Mouse (Mus musculus) liver, embryonic 16.5 days (tissue): Measurements from ENCODE around the gene Med10. TPM values are rescaled to one million over a fixed set of nuclear protein-coding genes. Genes with fewer than 3 reads are reported as not detected.

Source experiments
- ATAC-seq: fragments of 200-750 bp; cut with Nextera tagmentation; 2 replicates; pipeline ENCODE4 v1.8.0; 2017; ENCODE audit warnings: low read depth, mild to moderate bottlenecking, moderate number of reproducible peaks, moderate library complexity
- H3K27ac ChIP-seq: fragments of 300-500 bp; sonication (generic); 2 replicates; pipeline ENCODE4 v1.5.1; 2014; ENCODE audit warnings: mild to moderate bottlenecking, low read length
- H3K27me3 ChIP-seq: fragments of 300-500 bp; sonication (generic); 2 replicates; pipeline ENCODE4 v1.6.1; 2014; ENCODE audit warnings: low read depth, low read length, mixed read lengths; ENCODE audit not compliant: control insufficient read depth, insufficient read depth
- H3K36me3 ChIP-seq: fragments of 300-500 bp; sonication (generic); 2 replicates; pipeline ENCODE4 v1.6.1; 2014; ENCODE audit warnings: mild to moderate bottlenecking; ENCODE audit not compliant: control insufficient read depth, insufficient read depth
- H3K4me1 ChIP-seq: fragments of 300-500 bp; sonication (generic); 2 replicates; pipeline ENCODE4 v1.6.1; 2014; ENCODE audit warnings: low read depth, low read length, mixed read lengths; ENCODE audit not compliant: control insufficient read depth
- H3K4me2 ChIP-seq: fragments of 300-500 bp; sonication (generic); 2 replicates; pipeline ENCODE4 v1.6.1; 2014; ENCODE audit warnings: low read depth, low read length, mixed read lengths
- H3K4me3 ChIP-seq: fragments of 300-500 bp; sonication (generic); 2 replicates; pipeline ENCODE4 v1.5.1; 2014; ENCODE audit warnings: low read depth, mild to moderate bottlenecking, low read length
- H3K9ac ChIP-seq: fragments of 300-500 bp; sonication (generic); 2 replicates; pipeline ENCODE4 v1.6.1; 2014; ENCODE audit warnings: low read depth, low read length
- H3K9me3 ChIP-seq: fragments of 300-500 bp; sonication (generic); replicated peaks from 2 replicates; pipeline ENCODE4 v1.6.1; 2016; ENCODE audit warnings: low read length; ENCODE audit not compliant: control insufficient read depth
- WGBS: fragments of 180-500 bp; shearing (Covaris S2); extraction: QIAGEN DNeasy Blood & Tissue Kit; methylation state at CpG from one replicate; pipeline ENCODE4 v1.1.7; 2014; ENCODE audit not compliant: insufficient replicate concordance; 5-methylcytosine and 5-hydroxymethylcytosine counted together
- polyA plus RNA-seq: library from polyadenylated mRNA; unstranded; fragments of >200 nt; fragmentation: Nextera tagmentation; extraction: Ambion mirVana; gene quantifications from 2 replicates; pipeline ENCODE4 v1.2.1, GENCODE M21; 2015

Med10 gene
- polyA plus RNA-seq, 1 experiment from 2014 or later = 35.5 TPM

GRCm38 (mm10) chr13:69788704-69789103 lies 13.5 kb upstream of the Med10 start:
- WGBS = 19% methylated on average over 5 of the region's 5 CpGs
- Histone ChIP-seq H3K4me2 (no peak overlapping the region), H3K4me3 (no peak overlapping the region), H3K27ac (no peak overlapping the region), H3K9me3 (no peaks in the 10 kb centered on the region), H3K4me1 (no peaks in the 10 kb centered on the region), H3K36me3 (no peaks in the 10 kb centered on the region), H3K9ac (no peak overlapping the region), H3K27me3 (no peaks in the 10 kb centered on the region)
- no peak for ATAC-seq

- Histone ChIP-seq H3K4me1 (no peaks in the 10 kb centered on the region), H3K36me3 (no peaks in the 10 kb centered on the region)
- ATAC-seq = no peak
These were observed 10.4 kb upstream of the Med10 start for GRCm38 (mm10) chr13:69791814-69792213.

GRCm38 (mm10) chr13:69792541-69793009 lies 9.6 kb upstream of the Med10 start:
- Histone ChIP-seq H3K36me3 (no peaks in the 10 kb centered on the region), H3K27me3 (no peaks in the 10 kb centered on the region), H3K9ac (no peak overlapping the region), H3K27ac (no peak overlapping the region), H3K9me3 (no peaks in the 10 kb centered on the region), H3K4me2 (no peak overlapping the region), H3K4me1 (no peaks in the 10 kb centered on the region), H3K4me3 (no peak overlapping the region)
- WGBS = 59% methylated on average over 12 of the region's 12 CpGs
- no peak for ATAC-seq

More at GRCm38 (mm10) chr13:69791814-69792213, 10.4 kb upstream of the Med10 start:
- no peak overlapping the region for H3K4me2 ChIP-seq
- H3K4me3 ChIP-seq = no peak overlapping the region
- 79% methylated on average over 1 of the region's 1 CpGs for WGBS
- H3K9me3 ChIP-seq = no peaks in the 10 kb centered on the region
- no peak overlapping the region for H3K9ac ChIP-seq
- no peak overlapping the region for H3K27ac ChIP-seq
- H3K27me3 ChIP-seq = no peaks in the 10 kb centered on the region

GRCm38 (mm10) chr13:69794808-69795207 lies 7.4 kb upstream of the Med10 start:
- Histone ChIP-seq H3K27me3 (no peaks in the 10 kb centered on the region), H3K9ac (no peak overlapping the region), H3K4me1 (no peaks in the 10 kb centered on the region), H3K36me3 (no peaks in the 10 kb centered on the region), H3K27ac (no peak overlapping the region), H3K4me3 (no peak overlapping the region), H3K4me2 (no peak overlapping the region), H3K9me3 (no peaks in the 10 kb centered on the region)
- WGBS = 42% methylated on average over 7 of the region's 7 CpGs
- ATAC-seq = no peak

GRCm38 (mm10) chr13:69809681-69810611 lies 7.8 kb downstream of the Med10 start:
- Histone ChIP-seq H3K27me3 (no peaks in the 10 kb centered on the region), H3K27ac (no peak overlapping the region; the same call in 1 of the 2 replicates), H3K9me3 (no peaks in the 10 kb centered on the region), H3K4me3 (peak overlapping the region; percentile 94), H3K36me3 (peaks cover 22% of the 10 kb centered on the region), H3K4me2 (peak overlapping the region; percentile 77), H3K4me1 (peaks cover 12% of the 10 kb centered on the region), H3K9ac (peak overlapping the region; percentile 89)
- peak; percentile 89 for ATAC-seq
- WGBS = under 1% methylated on average over 55 of the region's 55 CpGs

- Histone ChIP-seq H3K4me2 (peak overlapping the region; percentile 77), H3K36me3 (peaks cover 29% of the 10 kb centered on the region), H3K27me3 (no peaks in the 10 kb centered on the region), H3K27ac (no peak overlapping the region), H3K4me3 (peak overlapping the region; percentile 94), H3K4me1 (peaks cover 12% of the 10 kb centered on the region), H3K9ac (peak overlapping the region; percentile 89), H3K9me3 (no peaks in the 10 kb centered on the region)
- 67% methylated on average over 14 of the region's 14 CpGs for WGBS
- no peak for ATAC-seq
These were observed 8.9 kb downstream of the Med10 start for GRCm38 (mm10) chr13:69810936-69811680.

- WGBS = 48% methylated on average over 5 of the region's 5 CpGs
- no peak overlapping the region for H3K27ac ChIP-seq
- no peak for ATAC-seq
These were observed 11.7 kb downstream of the Med10 start for GRCm38 (mm10) chr13:69813870-69814269.

GRCm38 (mm10) chr13:69818306-69818705 lies 16.1 kb downstream of the Med10 start:
- Histone ChIP-seq H3K27me3 (no peaks in the 10 kb centered on the region), H3K4me1 (no peaks in the 10 kb centered on the region)
- ATAC-seq = no peak

More at GRCm38 (mm10) chr13:69813870-69814269, 11.7 kb downstream of the Med10 start:
- H3K9ac ChIP-seq = no peak overlapping the region
- no peaks in the 10 kb centered on the region for H3K27me3 ChIP-seq
- peaks cover 12% of the 10 kb centered on the region for H3K4me1 ChIP-seq
- peaks cover 29% of the 10 kb centered on the region for H3K36me3 ChIP-seq
- no peaks in the 10 kb centered on the region for H3K9me3 ChIP-seq
- H3K4me3 ChIP-seq = no peak overlapping the region
- no peak overlapping the region for H3K4me2 ChIP-seq

More at GRCm38 (mm10) chr13:69818306-69818705, 16.1 kb downstream of the Med10 start:
- Histone ChIP-seq H3K27ac (no peak overlapping the region), H3K36me3 (peaks cover 23% of the 10 kb centered on the region), H3K9me3 (no peaks in the 10 kb centered on the region), H3K4me3 (no peak overlapping the region), H3K4me2 (no peak overlapping the region), H3K9ac (no peak overlapping the region)
- WGBS = 63% methylated on average over 4 of the region's 4 CpGs
